Mouse (Mus musculus): ENCODE results near the gene Shroom3.

DNA sequence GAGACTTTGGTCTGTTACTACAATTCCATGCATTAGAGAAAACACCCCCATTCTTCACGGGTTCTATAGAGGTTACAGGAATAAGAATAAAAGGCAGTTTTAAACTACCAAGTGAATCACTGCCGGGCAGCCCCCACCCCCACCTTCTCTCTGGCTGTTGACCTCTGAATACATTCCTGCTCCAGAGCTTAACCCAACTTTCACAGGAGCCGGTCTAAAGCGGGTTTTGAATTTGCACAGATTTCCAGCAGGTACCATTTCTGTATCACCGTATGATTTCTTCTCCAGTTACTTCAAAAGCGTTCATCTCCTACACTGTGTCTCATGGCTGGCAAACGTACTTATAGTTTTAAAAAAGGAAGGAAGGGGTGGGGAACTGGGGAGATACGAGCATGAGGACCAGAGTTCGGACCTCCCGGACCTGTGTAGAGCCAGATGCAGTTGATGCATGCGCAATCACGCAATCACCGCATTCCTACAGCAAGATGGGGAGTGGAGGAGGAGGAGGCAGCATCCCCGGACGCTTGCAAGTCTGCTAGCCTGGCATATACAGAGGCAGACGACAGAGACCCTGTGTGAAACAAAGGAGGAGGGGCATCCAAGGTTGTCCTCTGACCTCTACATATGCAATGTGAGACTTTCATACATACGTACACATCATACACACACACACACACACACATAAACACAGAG lies 15.7 kb downstream of the Shroom3 start:
- TF ChIP-seq CTCF (IDR thresholded peaks at IDR 0.05; ENCODE audit: control insufficient read depth, insufficient read depth, insufficient read length) (no peak), MAX (IDR thresholded peaks at IDR 0.05) (no peak)
